Mouse (Mus musculus) MEL (cell line): Measurements from ENCODE around the gene Hapln1.

Experiments
- BHLHE40 ChIP-seq: IDR thresholded peaks from 2 replicates; pipeline ENCODE4 v1.6.1; 2012; ENCODE audit warnings: low read depth, mild to moderate bottlenecking, inconsistent platforms, low read length, improper control_type of control experiment, borderline replicate concordance
- KAT2A ChIP-seq: conservative IDR thresholded peaks from 2 replicates; pipeline ENCODE4 v1.6.1; 2012; ENCODE audit warnings: low read depth, low read length, improper control_type of control experiment, inconsistent platforms
- MAFK ChIP-seq: IDR thresholded peaks from 2 replicates; pipeline ENCODE4 v1.6.1; 2011; ENCODE audit warnings: low read depth, mild to moderate bottlenecking, low read length, improper control_type of control experiment, borderline replicate concordance
- MAX ChIP-seq: IDR thresholded peaks from 2 replicates; pipeline ENCODE4 v1.6.1; 2011; ENCODE audit warnings: low read length, improper control_type of control experiment
- MYC ChIP-seq: IDR thresholded peaks from 2 replicates; pipeline ENCODE4 v1.6.1; 2011; ENCODE audit warnings: low read depth, mild to moderate bottlenecking, low read length, improper control_type of control experiment, moderate library complexity
- NRF1 ChIP-seq: IDR thresholded peaks from 2 replicates; pipeline ENCODE4 v1.6.1; 2014; ENCODE audit warnings: low read depth, mild to moderate bottlenecking, inconsistent platforms, low read length, improper control_type of control experiment, moderate library complexity; ENCODE audit not compliant: poor library complexity, insufficient read depth, severe bottlenecking
- POLR2A ChIP-seq, 2 experiments: IDR thresholded peaks; 2 replicates each; pipeline ENCODE4 v1.6.1; 2011 to 2012; ENCODE audit warnings: low read length in 2 of 2, mild to moderate bottlenecking in 2 of 2, control low read depth in 1 of 2, improper control_type of control experiment in 1 of 2, low read depth in 1 of 2, moderate library complexity in 1 of 2; ENCODE audit not compliant: control insufficient read depth in 1 of 2, insufficient read depth in 1 of 2, poor library complexity in 1 of 2
- ZNF384 ChIP-seq: IDR thresholded peaks from 2 replicates; pipeline ENCODE4 v1.6.1; 2012; ENCODE audit warnings: low read depth, mild to moderate bottlenecking, inconsistent platforms, low read length, improper control_type of control experiment

GRCm38 (mm10) chr13:89597354-89597753 is 57.8 kb downstream of the Hapln1 start:
- TF ChIP-seq NRF1 (no peak), MYC (no peak), KAT2A (no peak), ZNF384 (no peak), BHLHE40 (no peak), POLR2A (IDR thresholded peaks at IDR 0.05; ENCODE audit: control insufficient read depth in 1 of 2, insufficient read depth in 1 of 2, low read depth in 1 of 2, low read length in 2 of 2, poor library complexity in 1 of 2) (no peak), MAFK (no peak), MAX (no peak)
